Mouse (Mus musculus): ENCODE data around the gene Hps5.
"Not testable (repeated sequence)": the region's sequence is repeated elsewhere in the genome, so short reads cannot be mapped to it uniquely, and the experiment has no call there.

Gene Hps5

GRCm38 (mm10) chr7:46827046-46827802, 31.4 kb upstream of the Hps5 start:
- no peak for DNase-seq

DNA sequence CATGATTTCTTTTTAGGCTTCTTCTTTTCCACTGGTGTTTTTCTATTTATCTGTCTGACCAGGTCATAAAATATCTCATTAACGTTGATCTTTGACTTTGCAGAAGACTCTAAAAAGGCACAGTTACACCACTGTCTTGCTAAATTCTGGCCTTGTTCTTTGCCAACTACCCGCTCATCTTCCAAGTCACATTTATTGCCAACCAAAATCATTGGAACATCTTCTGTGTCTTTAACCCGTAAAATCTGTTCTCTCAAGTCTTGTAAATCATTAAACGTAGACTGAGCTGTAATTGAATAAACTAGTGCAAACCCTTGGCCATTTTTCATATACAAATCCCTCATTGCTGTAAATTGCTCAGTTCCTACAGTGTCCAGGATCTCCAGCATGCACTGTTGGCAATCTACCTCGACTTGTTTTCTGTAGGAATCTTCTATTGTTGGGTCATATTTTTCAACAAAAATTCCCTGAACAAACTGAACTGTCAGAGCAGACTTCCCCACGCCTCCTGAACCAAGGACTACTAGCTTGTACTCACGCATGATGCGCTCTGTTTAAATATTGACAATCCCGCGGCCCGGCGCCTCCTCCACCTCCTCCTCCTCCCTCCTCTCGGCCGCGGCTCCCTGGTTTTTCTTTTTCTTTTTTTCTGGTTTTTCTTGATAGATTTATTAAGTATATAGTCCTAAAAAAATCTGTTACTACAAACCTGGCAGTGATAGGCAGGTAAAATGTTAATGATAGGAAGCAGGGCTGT, 25.2 kb upstream of the Hps5 start:
- not testable (repeated sequence) for DNase-seq

DNA sequence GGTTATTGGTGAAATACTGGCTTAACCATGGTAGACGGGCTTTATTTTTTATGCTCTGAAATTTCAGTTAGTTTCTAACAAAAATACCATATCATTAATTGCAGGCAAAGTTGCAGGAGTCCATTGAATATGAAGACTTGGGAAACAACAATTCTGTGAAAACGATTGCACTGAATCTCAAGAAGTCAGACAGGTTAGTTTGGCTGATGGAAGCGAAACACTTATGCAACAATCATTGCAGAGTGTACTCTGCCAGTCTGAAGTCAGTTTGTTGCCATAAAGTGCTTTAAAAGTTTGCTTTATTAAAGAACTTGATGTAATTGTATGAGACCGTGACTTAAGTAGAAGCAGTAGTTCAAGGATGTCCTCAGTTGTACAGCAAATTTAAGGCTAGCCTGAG, 18.1 kb upstream of the Hps5 start:
- no peak for DNase-seq

GRCm38 (mm10) chr7:46810325-46810724, 14.5 kb upstream of the Hps5 start:
- no peak for DNase-seq

DNA sequence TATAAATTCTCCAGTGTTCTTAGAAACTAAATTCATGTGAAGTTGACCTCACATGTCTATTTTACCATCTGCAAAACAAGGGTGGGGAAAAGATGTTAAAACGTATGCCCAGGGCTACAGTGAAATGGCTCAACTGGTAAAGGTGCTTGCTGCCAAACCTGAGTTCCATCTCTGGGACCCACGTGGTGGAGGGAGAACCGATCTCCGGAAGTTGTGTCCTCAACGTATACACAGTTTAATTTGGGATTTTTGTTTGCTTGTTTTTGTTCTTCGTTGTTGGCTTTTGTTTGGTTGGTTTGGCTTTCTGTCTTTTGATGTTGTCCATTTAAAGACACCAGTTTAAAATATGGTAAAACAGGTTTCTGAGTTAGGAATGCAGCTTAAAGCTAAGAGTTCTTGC, 915 bp upstream of the Hps5 start:
- DNase-seq: no peak

DNA sequence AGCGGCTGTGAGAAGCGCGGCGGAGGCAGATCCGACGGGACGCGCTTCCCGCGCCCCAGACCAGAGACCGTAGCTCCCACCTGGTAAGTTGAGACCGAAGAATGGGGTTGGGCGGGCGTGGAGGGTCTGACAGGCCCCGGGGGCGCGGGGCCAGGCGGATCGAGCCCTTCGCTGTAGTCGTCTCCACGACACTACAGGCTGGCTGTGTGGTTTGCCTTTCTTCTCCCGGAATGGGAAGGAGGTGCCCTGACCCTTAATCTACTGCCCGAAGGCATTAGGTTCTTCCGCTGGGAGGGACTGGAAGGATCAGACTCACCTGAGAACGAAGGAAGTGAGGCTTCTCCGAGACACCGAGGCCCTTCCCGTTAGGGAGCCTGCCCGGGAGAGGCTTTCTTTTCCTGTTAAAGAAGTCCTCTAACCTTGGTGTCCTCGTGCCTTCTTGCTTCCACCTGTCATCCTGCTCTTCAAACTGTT, 379 bp upstream of the Hps5 start:
- DNase-seq: no peak

DNA sequence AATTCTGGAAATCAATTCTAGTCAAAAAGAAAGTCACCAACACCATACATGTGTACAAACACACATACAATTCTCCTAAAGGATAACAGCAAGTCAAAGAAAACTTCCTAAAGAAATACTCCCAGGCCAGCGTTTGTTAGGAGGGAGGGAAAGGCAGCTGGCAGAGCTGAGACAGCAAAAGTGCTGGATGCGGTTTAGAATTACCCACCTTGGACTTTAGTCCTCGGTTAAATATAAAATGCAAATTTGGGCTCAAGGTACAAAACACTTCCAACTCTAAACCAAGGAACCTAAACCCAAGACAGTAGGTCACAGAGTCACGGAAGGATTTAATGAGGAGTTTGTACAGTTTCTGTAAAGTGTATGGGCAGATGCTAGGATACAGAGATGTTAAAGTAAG, 2.0 kb downstream of the Hps5 start:
- no peak for DNase-seq

DNA sequence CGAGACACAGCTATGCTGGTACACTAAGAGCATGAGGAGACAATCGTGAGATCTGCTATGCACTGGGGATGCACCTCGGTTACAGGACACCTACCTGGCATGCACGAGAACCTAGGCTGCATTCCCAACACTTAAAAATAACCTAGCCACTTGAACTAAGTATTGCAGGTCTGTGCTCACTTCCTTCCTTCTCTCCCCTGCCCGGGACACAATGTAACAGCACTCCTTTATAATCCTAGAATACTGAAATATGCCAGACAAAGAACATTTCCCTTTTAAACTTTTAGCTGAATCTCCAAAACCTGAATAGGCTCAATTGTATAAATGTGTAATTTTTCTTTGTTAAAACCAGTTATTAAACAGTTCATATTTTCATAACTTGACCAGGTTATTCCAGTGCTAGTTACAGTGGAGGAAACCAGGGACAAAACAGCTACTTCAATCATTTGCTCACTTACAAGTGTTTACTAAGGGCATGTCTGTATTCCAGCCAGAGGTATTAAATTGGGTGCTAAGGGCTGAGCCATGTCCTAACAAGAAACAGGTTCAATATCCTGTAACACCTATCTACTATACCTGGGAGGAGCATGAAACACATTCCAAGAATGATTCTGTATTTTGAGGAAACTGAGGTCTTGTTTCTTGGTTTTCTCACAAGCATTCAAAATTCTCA, 6.6 kb downstream of the Hps5 start:
- no peak for DNase-seq

- peak; percentile 31 for DNase-seq
Measured at GRCm38 (mm10) chr7:46770706-46771105, 25.2 kb downstream of the Hps5 start.

DNA sequence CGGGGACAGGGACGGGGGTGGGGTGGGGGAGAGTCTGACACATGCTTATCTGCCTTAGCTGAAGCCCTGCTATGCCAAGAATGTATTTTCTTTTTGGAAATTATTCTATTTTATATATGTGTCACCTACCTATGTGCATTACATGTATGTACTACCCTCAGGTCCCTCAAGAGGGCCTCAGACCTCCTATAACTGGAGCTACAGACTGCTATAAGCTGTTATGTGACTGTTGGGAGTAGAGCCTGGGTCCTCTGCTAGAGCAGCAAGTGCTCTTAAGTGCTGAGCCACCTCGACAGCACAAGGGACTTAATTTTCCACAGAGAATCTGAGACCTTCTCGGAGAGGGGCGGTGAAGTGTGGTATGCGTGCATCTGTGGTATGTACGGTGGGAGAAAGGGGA, 27.4 kb downstream of the Hps5 start:
- no peak for DNase-seq

- no peak for DNase-seq
Measured at GRCm38 (mm10) chr7:46767371-46767770, 28.5 kb downstream of the Hps5 start.

DNA sequence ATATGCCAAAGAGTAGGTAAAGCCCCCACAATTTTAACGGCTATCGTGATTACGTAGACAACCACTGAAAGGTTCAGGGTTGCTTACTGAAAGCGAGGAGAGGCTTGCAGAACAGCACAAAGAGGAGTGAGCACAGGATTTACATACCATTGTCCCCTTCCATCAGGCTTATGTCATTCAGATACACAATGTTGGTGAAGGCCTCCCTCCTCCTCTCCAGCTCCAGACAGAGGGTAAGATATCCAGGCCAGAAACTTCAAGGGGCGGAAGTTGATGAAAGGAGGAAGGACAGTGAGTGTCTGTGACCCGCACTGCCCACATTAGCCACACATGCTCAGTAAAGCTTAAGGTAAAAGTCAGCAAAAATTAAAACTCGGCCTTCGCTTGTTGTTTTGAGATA, 31.2 kb downstream of the Hps5 start:
- DNase-seq: no peak

- DNase-seq: no peak
Measured at GRCm38 (mm10) chr7:46762601-46763000, 33.3 kb downstream of the Hps5 start.

DNA sequence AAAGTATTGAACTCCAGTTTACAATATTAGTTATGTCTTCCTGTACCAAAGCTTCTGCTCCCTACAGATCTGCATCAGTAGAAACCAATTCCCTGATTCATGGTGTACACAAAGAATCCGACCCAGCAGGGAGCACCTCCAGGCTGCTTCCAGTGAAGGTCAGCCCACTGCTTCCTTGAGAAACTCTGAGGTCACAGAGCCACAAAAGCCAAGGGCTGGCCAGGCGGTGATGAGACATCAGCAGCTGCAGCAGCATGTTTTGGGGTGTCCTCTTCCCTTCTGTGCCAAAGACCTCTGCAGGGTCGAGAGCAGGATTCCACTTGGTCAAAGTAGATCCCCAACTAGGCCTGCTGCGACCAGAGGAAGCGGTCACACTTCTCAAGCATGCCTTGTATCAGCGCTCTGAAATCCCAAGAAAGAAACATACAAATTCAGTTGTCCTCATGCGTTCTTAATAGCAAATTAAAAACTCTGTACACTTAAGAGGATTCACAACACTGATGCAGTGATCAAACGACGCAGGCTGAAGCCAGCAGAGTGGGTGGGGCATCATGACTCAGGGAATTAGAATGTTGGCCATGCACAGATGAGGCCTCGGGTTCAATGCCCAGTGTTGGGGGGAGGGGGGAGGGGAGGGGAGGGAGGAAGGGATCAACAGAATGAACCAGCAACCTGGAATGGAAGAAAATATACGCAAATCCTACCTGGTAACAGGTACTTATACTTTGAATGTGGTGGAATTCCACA, 34.6 kb downstream of the Hps5 start:
- DNase-seq: no peak

DNA sequence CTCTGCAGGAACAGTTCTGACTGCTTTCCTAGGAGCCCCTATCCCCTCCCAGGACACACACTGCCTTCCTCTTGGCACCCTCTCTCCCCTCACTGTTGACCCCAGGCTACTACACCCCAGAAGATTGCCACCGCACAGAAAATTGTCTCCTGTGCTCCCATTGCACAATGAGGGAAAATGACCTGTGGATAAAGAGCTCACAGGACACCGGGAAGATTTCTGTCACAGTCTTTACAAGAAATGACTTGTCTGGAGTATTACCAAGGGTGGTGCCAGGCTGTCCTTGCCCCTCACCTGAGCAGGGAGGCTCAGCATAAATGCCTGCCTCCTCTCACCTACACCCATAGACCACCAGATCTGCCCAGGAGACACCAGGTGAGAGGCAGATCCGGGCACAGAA, 44.4 kb downstream of the Hps5 start, which contains the start of gene Saa2:
Gene Saa2, plus strand, starts transcription at position 301 of the 400 bp plus-strand sequence.
- no peak for DNase-seq

DNA sequence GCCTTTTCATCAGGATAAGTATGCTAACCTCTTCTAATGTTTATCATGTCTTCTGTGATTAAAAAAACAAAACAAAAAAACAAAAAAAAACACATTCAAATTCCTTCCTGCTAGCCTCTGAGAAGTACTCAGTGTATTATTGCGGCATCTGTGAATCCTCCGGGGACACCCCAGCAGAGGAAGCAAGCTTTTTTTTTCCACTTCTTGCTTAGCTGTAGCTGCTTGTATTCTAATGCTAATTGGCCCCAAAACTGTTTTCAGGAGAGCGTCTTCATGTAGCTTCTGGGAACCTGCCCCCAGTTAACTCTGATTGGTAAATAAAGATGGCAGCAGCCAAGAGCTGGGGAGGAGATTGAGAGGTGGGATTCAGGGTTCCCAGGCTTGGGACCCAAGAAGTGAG, 47.4 kb downstream of the Hps5 start:
- DNase-seq: no peak

- no peak for DNase-seq
Measured at GRCm38 (mm10) chr7:46746381-46746780, 49.5 kb downstream of the Hps5 start.

DNA sequence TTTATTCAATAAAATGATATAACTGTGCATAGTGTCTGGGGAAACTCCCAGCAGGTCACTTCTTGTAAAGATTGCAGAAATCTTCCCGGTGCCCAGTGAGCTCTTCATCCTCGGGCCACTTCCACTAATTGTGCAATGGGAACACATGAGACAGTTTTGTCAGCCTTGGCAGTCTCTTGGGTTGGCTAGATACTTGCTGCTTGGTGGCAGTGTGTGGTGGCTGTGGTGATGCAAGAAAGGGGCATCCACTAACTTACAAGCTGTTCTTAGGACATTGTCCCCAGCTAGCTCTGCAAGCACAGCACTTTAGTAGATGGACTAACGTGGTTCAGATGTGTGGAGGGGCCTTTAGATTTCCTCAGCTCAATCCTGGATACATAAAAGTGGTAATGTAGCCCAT, 50.0 kb downstream of the Hps5 start:
- DNase-seq: no peak

- not testable (repeated sequence) for DNase-seq
Measured at GRCm38 (mm10) chr7:46742880-46743279, 53.0 kb downstream of the Hps5 start, which contains the start of gene Saa1. Gene Saa1, minus strand, starts transcription at chr7:46742980.

DNA sequence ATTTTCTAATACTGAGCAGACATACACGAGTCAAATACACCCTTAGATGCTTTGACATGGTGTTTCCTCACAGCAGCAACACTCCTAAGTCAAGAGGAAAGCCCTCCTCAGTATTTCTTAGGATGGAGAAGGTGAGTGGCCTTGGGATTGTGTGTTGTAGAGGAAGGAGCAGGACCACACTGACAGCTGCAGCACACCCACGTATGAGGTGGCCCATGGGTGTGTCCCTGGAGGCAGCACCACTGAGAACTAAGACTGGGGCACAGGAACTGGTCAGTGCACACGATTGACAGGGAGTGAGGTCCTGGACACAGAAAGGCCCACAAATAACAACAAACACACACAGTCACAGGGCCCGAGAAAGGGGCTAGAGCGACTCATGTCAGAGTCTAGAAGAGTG, 55.8 kb downstream of the Hps5 start:
- DNase-seq: not testable (repeated sequence)

DNA sequence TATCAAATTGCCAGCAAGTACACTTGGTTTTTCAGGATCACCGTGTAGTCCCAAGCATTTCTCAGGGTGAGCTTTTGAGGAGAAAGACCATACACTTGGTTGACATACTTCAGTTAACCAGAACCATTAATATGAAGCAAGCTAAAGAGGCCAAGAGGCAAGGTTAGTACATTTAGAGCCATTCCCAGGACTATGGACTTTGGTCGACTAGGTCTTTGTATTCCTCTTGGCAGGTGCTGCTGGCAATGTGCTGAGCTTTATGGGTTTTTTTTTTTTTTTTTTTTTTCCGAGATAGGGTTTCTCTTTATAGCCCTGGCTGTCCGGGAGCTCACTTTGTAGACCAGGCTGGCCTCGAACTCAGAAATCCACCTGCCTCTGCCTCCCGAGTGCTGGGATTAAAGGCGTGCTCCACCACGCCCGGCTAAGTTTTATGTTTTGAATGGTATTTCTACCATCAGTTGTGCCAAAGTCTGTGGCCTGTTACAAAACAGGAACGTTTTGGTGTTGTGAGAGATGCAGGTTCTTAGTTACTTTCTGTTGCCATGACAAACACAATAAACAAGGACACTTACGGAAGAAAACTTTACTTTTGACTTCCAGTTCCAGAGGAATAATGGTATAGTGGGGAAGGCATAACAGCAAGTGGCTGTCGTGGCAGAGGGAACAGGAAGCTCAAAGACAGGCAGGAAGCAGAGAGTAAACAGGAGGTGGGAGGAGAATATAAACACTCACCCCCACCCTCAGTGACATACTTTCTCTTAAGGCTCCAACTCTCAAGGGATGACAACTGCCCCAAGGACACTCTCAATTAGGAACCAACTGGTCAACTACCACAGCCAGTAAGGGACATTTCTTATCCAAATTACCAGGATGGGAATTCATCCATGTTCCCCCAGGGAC, 57.1 kb downstream of the Hps5 start:
- DNase-seq: no peak

DNA sequence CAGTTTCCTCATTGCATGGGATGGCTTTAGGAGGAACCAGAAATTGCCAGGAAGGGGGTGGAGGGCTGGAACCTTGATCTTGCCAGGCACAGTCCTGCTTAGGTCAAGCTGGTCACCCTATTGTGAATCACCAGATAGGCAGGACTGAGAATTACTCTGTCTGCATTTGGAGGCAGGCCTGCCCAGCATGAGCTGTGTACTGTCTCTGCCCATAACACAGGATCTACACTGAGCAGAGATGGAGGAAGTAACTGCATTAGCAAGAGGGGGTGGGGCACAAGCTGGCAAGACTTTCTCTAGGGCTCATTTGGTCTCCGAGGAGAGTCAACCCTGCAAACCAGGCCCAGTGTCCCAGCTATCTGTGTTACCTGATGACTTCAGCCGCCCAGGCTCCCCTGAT, 60.9 kb downstream of the Hps5 start:
- no peak for DNase-seq
